Mouse (Mus musculus) G1E (cell line): ENCODE measurements at regions not wholly inside any gene's neighbourhood (a gene's known extent, or its start where the extent isn't known, plus 50 kb on each side); places are given as distances from the start of the nearest gene placed in this dataset.

Experiments
- CTCF ChIP-seq: IDR thresholded peaks from 2 replicates; pipeline ENCODE4 v1.5.1; 2012; ENCODE audit warnings: low read depth, low read length, inconsistent platforms, mixed read lengths
- TAL1 ChIP-seq: conservative IDR thresholded peaks from 2 replicates; pipeline ENCODE4 v1.6.1; 2012; ENCODE audit warnings: low read depth, low read length, inconsistent platforms, mixed read lengths

DNA sequence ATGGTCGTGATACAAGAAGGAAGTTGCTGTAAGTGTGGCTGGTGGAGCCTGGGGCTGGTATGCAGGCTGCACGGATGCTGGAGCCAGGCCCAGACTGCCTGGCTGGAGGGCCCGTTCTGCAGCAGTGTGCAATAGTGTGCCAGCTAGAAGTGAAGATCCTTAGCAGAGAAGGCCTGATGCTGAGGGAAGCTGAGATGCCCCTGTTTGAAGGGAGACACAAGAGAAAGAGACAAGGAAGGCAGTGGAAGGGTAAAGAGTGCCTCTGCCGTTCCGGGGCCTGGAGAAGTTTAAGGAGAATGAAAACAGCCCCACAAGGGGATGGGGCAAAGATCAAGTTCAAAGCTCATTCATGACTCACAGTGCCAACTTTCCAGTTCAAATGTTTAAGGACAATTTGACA is 354.7 kb upstream of the Mki67 start:
- no peak for TF ChIP-seq CTCF
- TF ChIP-seq TAL1: no peak
